Mouse (Mus musculus) stomach, embryonic 15.5 days (tissue): Measurements from ENCODE around the gene Usp3. TPM values are rescaled to one million over a fixed set of nuclear protein-coding genes. Genes with fewer than 3 reads are reported as not detected.

ENCODE experiments used
- ATAC-seq: fragments of 200-750 bp; cut with Nextera tagmentation; 2 replicates; pipeline ENCODE4 v1.8.0; 2017; ENCODE audit warnings: low read depth, moderate number of reproducible peaks, moderate TSS enrichment; ENCODE audit not compliant: insufficient read depth, low FRiP score
- H3K27ac ChIP-seq: fragments of 300-500 bp; sonication (generic); 2 replicates; pipeline ENCODE4 v1.5.1; 2015; ENCODE audit warnings: mild to moderate bottlenecking, inconsistent platforms
- H3K27me3 ChIP-seq: fragments of 300-500 bp; sonication (generic); replicated peaks from 2 replicates; pipeline ENCODE4 v1.6.1; 2015; ENCODE audit warnings: inconsistent platforms
- H3K36me3 ChIP-seq: fragments of 300-500 bp; sonication (generic); 2 replicates; pipeline ENCODE4 v1.6.1; 2015; ENCODE audit warnings: inconsistent platforms
- H3K4me1 ChIP-seq: fragments of 300-500 bp; sonication (generic); 2 replicates; pipeline ENCODE4 v1.6.1; 2015; ENCODE audit warnings: inconsistent platforms
- H3K4me2 ChIP-seq: fragments of 300-500 bp; sonication (generic); 2 replicates; pipeline ENCODE4 v1.6.1; 2015; ENCODE audit warnings: mild to moderate bottlenecking, inconsistent platforms
- H3K4me3 ChIP-seq: fragments of 300-500 bp; sonication (generic); replicated peaks from 2 replicates; pipeline ENCODE4 v1.5.1; 2015; ENCODE audit warnings: inconsistent platforms
- H3K9ac ChIP-seq: fragments of 300-500 bp; sonication (generic); 2 replicates; pipeline ENCODE4 v1.6.1; 2015; ENCODE audit warnings: inconsistent platforms
- H3K9me3 ChIP-seq: fragments of 300-500 bp; sonication (generic); 2 replicates; pipeline ENCODE4 v1.6.1; 2016; ENCODE audit warnings: inconsistent platforms
- WGBS: fragments of 180-500 bp; shearing (Covaris S2); methylation state at CpG from one replicate; pipeline ENCODE4 v1.1.7; 2015; 5-methylcytosine and 5-hydroxymethylcytosine counted together
- polyA plus RNA-seq: library from polyadenylated mRNA; unstranded; fragments of >200 nt; fragmentation: Nextera tagmentation; extraction: Ambion mirVana; gene quantifications from 2 replicates; pipeline ENCODE4 v1.2.1, GENCODE M21; 2015

The Usp3 gene
- polyA plus RNA-seq, 1 experiment from 2014 or later = 64.6 TPM

DNA sequence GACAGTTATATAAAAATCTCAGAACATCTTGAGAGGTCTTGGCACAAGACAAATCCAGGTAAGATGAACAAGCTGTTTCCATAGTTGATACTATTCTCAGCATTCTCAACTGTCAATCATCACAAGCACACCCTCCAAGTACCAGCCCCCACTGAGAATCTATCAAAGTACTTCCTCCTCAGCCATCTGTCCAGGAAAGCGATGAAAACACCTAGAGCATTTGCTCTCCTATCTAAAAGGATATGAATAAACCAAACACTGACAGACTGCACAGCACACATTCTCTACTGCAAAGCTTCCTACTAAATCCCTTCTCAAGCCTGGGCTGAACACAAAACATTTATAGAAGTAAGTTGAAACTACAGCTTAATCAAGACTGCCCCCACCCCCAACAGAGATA is 6.4 kb downstream of the Usp3 start:
- Histone ChIP-seq H3K27ac (peak overlapping the region; percentile 6; the same call in 1 of the 2 replicates), H3K9ac (no peak overlapping the region), H3K36me3 (no peaks in the 10 kb centered on the region), H3K4me2 (no peak overlapping the region), H3K4me3 (no peak overlapping the region), H3K27me3 (no peaks in the 10 kb centered on the region), H3K4me1 (peaks cover 19% of the 10 kb centered on the region), H3K9me3 (no peaks in the 10 kb centered on the region)
- no peak for ATAC-seq
- WGBS = 26% methylated on average over 1 of the region's 1 CpGs

DNA sequence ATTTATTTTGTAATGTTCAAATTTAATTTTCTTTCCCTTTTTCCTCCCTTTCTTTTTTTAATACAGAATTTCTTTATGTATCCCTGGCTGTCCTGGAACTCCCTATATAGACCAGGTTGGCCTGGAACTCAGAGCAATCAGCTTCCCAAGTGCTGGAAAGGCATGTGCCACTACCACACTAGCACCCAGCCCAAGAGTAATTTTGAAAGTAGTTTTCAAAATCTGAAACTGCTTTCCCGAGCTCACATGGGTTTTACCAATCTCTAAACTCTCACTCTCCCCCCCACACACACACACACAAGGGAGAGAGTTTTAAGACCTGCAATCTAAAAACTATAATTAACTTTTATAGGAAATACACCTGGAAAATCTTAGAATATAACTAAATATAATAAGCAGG is 7.8 kb downstream of the Usp3 start:
- no peak overlapping the region for H3K27ac ChIP-seq
- no peaks in the 10 kb centered on the region for H3K27me3 ChIP-seq
- peaks cover 9% of the 10 kb centered on the region for H3K4me1 ChIP-seq
- H3K9ac ChIP-seq = no peak overlapping the region
- no peaks in the 10 kb centered on the region for H3K9me3 ChIP-seq
- no peak for ATAC-seq
- 62% methylated on average over 1 of the region's 1 CpGs for WGBS
- H3K4me3 ChIP-seq = no peak overlapping the region
- H3K4me2 ChIP-seq = no peak overlapping the region
- no peaks in the 10 kb centered on the region for H3K36me3 ChIP-seq

DNA sequence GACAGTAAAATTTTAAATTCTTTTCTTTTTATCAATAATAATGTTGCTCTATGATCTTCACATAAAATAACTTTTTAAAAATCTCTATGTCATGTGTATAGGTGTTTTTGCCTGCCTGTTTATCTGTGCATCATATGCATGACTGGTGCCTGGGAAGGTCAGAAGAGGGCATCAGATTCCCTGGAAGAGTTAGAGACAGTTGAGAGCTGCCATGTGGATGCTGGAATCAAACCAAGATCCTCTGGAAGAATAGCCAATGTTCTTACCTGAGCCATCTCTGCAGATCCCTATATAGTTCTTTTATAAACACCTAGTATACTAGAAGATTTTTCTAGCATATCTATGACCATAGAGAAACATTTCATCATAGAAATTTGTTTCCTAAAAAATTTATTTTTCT is 8.8 kb downstream of the Usp3 start:
- H3K4me2 ChIP-seq = no peak overlapping the region
- H3K9me3 ChIP-seq = no peaks in the 10 kb centered on the region
- no peak overlapping the region for H3K27ac ChIP-seq
- no peaks in the 10 kb centered on the region for H3K27me3 ChIP-seq
- no peak overlapping the region for H3K4me3 ChIP-seq
- H3K36me3 ChIP-seq = no peaks in the 10 kb centered on the region
- no peak for ATAC-seq
- peaks cover 6% of the 10 kb centered on the region; the same call in 1 of the 2 replicates for H3K4me1 ChIP-seq
- no peak overlapping the region for H3K9ac ChIP-seq

DNA sequence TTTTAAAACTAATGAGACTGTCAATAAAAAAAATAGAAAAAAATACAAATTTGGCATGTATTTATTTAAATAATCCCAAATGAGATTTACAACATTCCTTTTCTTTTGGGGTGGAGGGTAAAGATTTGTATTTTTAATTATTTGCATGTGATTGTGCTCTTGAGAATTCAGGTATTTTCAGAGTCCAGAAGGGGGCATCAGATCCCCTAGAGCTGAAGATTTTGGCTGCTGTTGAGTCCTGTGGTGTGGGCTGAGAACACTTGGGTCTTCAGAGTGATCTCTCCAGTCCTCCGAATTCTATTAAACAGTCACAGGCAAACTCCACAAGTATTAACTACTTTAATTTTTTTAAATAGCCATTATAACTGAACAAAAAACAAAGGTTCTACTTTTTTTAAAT is 9.7 kb downstream of the Usp3 start:
- no peak overlapping the region for H3K4me3 ChIP-seq
- H3K4me2 ChIP-seq = no peak overlapping the region
- H3K9me3 ChIP-seq = no peaks in the 10 kb centered on the region
- no peaks in the 10 kb centered on the region for H3K27me3 ChIP-seq
- ATAC-seq = no peak
- H3K4me1 ChIP-seq = peaks cover 6% of the 10 kb centered on the region; the same call in 1 of the 2 replicates
- H3K9ac ChIP-seq = no peak overlapping the region
- no peak overlapping the region for H3K27ac ChIP-seq
- WGBS = 87% methylated on average over 1 of the region's 1 CpGs
- no peaks in the 10 kb centered on the region for H3K36me3 ChIP-seq

DNA sequence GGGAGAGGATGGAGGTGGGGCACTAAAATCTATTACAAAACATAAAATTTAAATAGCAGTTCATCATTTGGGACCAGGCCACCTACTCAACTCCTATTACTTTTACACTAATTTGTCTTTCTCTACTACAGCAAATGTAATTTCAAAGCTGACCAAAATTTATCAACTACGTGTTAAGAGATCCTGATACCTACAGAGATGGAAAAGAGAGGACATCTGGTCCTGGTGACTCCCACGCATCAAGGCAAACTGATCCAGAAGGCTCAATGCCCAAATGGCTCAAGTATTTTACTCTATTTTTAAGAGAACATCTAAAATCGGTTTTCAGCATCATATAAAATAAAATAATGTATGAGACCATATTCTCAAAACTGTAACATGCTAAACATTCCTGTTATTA is 11.2 kb downstream of the Usp3 start:
- ATAC-seq = no peak
- H3K4me2 ChIP-seq = no peak overlapping the region
- no peak overlapping the region for H3K9ac ChIP-seq
- no peak overlapping the region for H3K4me3 ChIP-seq
- WGBS = 78% methylated on average over 3 of the region's 3 CpGs
- H3K36me3 ChIP-seq = no peaks in the 10 kb centered on the region
- H3K27me3 ChIP-seq = no peaks in the 10 kb centered on the region
- H3K27ac ChIP-seq = no peak overlapping the region
- H3K9me3 ChIP-seq = no peaks in the 10 kb centered on the region
- H3K4me1 ChIP-seq = 0 out of 2 replicates have a peak, but pooled peaks cover 4% of the 10 kb centered on the region

DNA sequence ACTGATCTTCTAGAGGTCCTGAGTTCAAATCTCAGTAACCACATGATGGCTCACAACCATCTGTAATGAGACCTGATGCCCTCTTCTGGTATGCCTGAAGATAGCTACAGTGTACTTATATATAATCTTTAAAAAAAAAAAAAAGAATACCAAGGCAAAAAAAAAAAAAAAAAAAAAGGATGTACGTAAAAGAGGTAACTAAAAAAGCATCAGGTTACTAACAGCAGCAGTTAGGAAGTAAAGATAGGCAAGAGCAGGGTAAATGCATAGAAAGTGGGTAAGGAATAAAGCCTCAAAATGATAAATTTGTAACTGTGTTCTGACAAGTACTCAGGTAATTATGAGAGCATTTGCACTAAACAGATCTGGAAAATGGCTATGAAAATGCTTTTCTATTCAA is 12.2 kb downstream of the Usp3 start:
- WGBS = 94% methylated on average over 1 of the region's 1 CpGs
- Histone ChIP-seq H3K9ac (no peak overlapping the region), H3K36me3 (no peaks in the 10 kb centered on the region), H3K27me3 (no peaks in the 10 kb centered on the region), H3K9me3 (no peaks in the 10 kb centered on the region), H3K4me3 (no peak overlapping the region), H3K4me2 (no peak overlapping the region), H3K4me1 (no peaks in the 10 kb centered on the region), H3K27ac (no peak overlapping the region)
- no peak for ATAC-seq

DNA sequence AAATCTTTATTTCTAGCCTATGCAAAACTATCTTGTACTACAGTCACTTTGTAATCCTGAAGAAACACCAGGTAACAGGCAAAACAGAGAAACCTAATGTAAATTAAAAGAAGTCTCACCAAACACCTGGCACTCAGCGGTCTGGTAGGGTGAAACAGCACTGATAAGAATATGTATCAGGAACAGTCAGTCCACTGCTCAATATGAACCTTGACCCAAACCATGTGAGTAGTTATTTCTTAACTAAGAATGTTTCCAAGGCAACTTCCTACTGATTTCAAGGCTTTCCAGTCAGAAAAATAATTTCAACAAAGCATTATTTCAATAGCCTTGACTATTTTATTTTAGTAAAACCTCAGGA is 17.1 kb downstream of the Usp3 start:
- 52% methylated on average over 1 of the region's 1 CpGs for WGBS

DNA sequence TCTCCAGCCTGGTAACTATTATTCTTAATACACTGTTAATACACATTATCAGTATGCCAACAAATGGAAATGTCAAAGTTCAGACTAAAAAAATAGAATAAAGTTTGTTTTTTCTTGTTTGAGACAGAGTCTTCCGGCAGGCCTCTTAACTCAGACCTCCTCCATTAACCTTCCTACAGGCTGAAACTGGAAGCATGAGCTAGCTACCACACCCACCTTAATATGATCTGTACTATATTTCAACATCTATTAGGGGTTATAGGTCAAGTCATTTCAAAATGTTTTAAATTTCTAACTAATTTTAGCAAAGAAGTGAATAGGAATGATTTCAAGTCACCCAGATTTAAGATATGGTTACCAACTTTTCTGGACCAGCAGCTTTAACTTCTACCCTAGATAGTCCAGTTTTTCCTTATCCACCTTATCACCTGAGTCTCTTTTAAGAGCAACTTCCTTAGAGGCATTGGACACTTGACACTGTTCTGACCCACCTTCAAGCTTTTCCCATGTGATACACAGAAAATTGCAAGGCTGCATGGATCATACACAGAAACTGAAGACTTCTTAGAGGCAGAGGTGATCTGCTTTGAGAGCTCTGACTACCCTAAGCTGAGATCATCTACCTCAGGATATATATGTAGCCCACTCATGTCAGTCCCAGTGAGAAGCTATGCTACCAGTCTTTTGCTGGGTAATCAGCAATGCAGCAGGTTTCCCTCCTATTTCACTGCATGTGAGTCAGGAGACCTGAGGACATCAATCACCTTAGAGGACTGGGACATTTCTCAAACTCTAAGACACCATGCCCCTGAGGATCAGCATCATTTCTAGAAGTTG is 17.7 kb downstream of the Usp3 start:
- Histone ChIP-seq H3K9me3 (no peaks in the 10 kb centered on the region), H3K4me3 (no peak overlapping the region), H3K27ac (peak overlapping the region; percentile 59; the same call in 1 of the 2 replicates), H3K27me3 (no peaks in the 10 kb centered on the region), H3K36me3 (no peaks in the 10 kb centered on the region), H3K9ac (no peak overlapping the region), H3K4me2 (no peak overlapping the region), H3K4me1 (0 out of 2 replicates have a peak, but pooled peaks cover 4% of the 10 kb centered on the region)
- 46% methylated on average over 1 of the region's 1 CpGs for WGBS
- ATAC-seq = no peak; the same call in 1 of the 2 replicates

More for the DNA sequence above, 17.1 kb downstream of the Usp3 start:
- H3K9me3 ChIP-seq = no peaks in the 10 kb centered on the region
- no peak overlapping the region for H3K4me3 ChIP-seq
- H3K4me2 ChIP-seq = no peak overlapping the region
- no peak overlapping the region for H3K9ac ChIP-seq
- peak overlapping the region; percentile 59; the same call in 1 of the 2 replicates for H3K27ac ChIP-seq
- H3K36me3 ChIP-seq = no peaks in the 10 kb centered on the region
- no peaks in the 10 kb centered on the region for H3K27me3 ChIP-seq
- H3K4me1 ChIP-seq = 0 out of 2 replicates have a peak, but pooled peaks cover 4% of the 10 kb centered on the region
- peak; percentile 58; the same call in 1 of the 2 replicates for ATAC-seq

DNA sequence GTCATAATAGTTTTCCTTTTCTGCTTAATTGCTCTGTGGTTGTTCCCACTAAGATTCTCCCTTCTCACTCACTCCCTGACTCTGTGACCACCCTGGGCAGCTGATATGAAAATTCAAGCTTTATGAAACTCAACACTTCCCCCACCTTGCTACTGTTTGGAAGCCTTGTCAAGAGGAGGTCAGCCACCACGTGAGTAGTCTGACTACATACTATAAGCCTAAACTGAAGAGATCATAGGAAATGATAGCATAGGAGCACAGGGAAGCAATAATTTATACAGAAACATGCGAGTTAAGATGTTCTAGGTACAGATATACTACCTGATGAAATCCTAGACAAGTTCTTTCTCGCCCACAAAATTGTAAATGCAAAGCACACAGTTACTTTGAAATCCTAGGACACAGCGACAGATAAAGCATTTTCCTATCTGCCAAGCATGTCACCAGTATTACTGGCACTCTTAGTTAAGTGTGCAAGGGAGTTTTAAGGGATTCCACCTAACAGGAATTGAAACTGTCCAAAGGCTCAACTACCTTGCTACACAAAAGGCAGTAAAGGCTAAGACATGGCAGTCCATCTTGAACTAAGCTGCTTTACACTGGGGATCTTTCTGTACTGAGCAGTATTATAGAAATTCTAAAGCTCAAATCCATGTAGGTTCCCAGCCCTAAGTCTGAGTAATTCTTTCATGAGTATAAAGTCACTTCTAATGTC is 20.8 kb downstream of the Usp3 start:
- H3K9me3 ChIP-seq = no peaks in the 10 kb centered on the region
- H3K4me3 ChIP-seq = no peak overlapping the region
- no peak overlapping the region for H3K27ac ChIP-seq
- no peaks in the 10 kb centered on the region for H3K36me3 ChIP-seq
- 71% methylated on average over 4 of the region's 4 CpGs for WGBS
- H3K27me3 ChIP-seq = no peaks in the 10 kb centered on the region
- ATAC-seq = no peak
- peaks cover 8% of the 10 kb centered on the region; the same call in 1 of the 2 replicates for H3K4me1 ChIP-seq
- no peak overlapping the region for H3K9ac ChIP-seq
- H3K4me2 ChIP-seq = no peak overlapping the region

DNA sequence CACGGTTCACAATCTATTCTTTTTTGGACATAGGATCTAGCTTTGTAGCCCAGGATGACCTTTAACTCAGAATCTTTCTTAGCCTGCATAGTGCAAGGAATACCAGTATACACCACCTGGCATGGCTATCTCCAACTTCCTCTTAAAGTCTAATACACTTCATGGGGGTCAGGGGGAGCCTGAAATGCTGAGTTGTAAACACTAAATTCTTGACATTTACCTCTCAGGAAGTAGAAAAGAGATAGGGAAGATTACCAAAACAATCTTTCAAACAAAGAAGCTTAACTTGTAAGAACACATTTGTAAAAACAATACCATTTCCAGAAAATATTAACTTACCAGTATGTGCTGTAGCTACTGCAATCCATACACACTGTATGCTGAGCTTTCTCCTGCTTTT is 30.7 kb downstream of the Usp3 start:
- Histone ChIP-seq H3K4me1 (no peaks in the 10 kb centered on the region; the same call in 1 of the 2 replicates), H3K27ac (no peak overlapping the region), H3K36me3 (no peaks in the 10 kb centered on the region), H3K4me2 (no peak overlapping the region), H3K9ac (no peak overlapping the region), H3K9me3 (no peaks in the 10 kb centered on the region), H3K27me3 (no peaks in the 10 kb centered on the region), H3K4me3 (no peak overlapping the region)
- 68% methylated on average over 1 of the region's 1 CpGs for WGBS
- ATAC-seq = no peak

DNA sequence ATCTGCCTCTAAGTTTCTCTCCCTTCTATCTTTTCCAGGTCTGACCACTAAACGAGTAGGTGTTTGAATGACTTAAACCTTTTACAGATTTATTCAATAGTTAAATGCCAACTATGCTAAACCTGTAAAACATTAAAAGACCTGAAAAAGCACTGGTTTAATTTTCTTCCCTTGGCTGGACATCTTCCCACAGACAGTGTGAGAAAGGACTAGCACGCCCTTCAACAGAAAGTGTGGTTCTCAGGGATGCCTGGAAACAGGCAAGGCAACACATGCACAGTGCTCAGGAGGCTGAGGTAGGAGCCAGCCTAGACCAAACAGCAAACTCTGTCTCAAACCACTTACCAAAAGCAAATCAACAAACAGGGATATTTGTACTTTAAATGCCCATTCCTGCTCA is 31.4 kb downstream of the Usp3 start:
- Histone ChIP-seq H3K9me3 (no peaks in the 10 kb centered on the region), H3K27me3 (no peaks in the 10 kb centered on the region), H3K9ac (no peak overlapping the region), H3K36me3 (no peaks in the 10 kb centered on the region), H3K4me2 (no peak overlapping the region), H3K27ac (no peak overlapping the region), H3K4me3 (no peak overlapping the region), H3K4me1 (no peaks in the 10 kb centered on the region; the same call in 1 of the 2 replicates)
- ATAC-seq = no peak
- WGBS = 90% methylated on average over 2 of the region's 2 CpGs

DNA sequence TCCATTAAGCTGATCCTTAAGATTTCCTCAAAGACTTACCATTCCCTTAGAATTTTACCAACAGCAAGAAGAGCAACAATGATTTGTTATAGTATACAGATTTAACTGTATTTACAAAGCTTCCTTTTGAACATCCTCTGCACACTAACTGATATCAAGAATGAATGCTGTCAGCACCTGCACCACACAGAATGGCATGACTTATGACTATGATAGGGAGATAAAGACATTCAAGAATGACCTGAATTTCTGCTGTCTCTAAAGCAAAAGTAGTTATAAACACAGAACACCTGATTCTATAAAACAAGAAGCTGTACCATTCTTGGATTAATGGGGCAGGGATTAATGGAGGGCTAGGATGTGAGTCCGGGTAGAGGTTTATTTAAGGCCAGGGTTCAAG is 32.2 kb downstream of the Usp3 start:
- no peaks in the 10 kb centered on the region; the same call in 1 of the 2 replicates for H3K4me1 ChIP-seq
- no peaks in the 10 kb centered on the region for H3K27me3 ChIP-seq
- H3K27ac ChIP-seq = no peak overlapping the region
- no peaks in the 10 kb centered on the region for H3K36me3 ChIP-seq
- H3K9me3 ChIP-seq = no peaks in the 10 kb centered on the region
- H3K4me2 ChIP-seq = no peak overlapping the region
- no peak overlapping the region for H3K4me3 ChIP-seq
- ATAC-seq = no peak
- WGBS = 27% methylated on average over 1 of the region's 1 CpGs
- H3K9ac ChIP-seq = no peak overlapping the region
